Mouse (Mus musculus) limb, embryonic 11.5 days (tissue): ENCODE measurements around the gene Selenof. TPM values are rescaled to one million over a fixed set of nuclear protein-coding genes. Genes with fewer than 3 reads are reported as not detected.

Experiments
- ATAC-seq: fragments of 200-750 bp; cut with Nextera tagmentation; 2 replicates; pipeline ENCODE4 v1.8.0; 2017; ENCODE audit warnings: low read depth; ENCODE audit not compliant: insufficient number of reproducible peaks, low FRiP score, low TSS enrichment
- DNase-seq: peaks from one replicate; pipeline ENCODE4 v3.0.0-alpha.2; 2015; ENCODE audit warnings: low spot score
- H3K27ac ChIP-seq: fragments of 300-500 bp; sonication (generic); replicated peaks from 2 replicates; pipeline ENCODE4 v1.5.1; 2014; ENCODE audit warnings: low read depth, mild to moderate bottlenecking, low read length
- H3K27me3 ChIP-seq: fragments of 300-500 bp; sonication (generic); 2 replicates; pipeline ENCODE4 v1.6.1; 2014; ENCODE audit warnings: mild to moderate bottlenecking, low read length, mixed read lengths; ENCODE audit not compliant: control insufficient read depth, insufficient read depth
- H3K36me3 ChIP-seq: fragments of 300-500 bp; sonication (generic); 2 replicates; pipeline ENCODE4 v1.6.1; 2014; ENCODE audit warnings: mild to moderate bottlenecking, low read length, moderate library complexity, mixed read lengths; ENCODE audit not compliant: control insufficient read depth, insufficient read depth
- H3K4me1 ChIP-seq: fragments of 300-500 bp; sonication (generic); 2 replicates; pipeline ENCODE4 v1.6.1; 2014; ENCODE audit warnings: low read length, mixed read lengths; ENCODE audit not compliant: control insufficient read depth, insufficient read depth
- H3K4me2 ChIP-seq: fragments of 300-500 bp; sonication (generic); 2 replicates; pipeline ENCODE4 v1.6.1; 2014; ENCODE audit warnings: low read depth, mild to moderate bottlenecking, moderate library complexity; ENCODE audit not compliant: severe bottlenecking
- H3K4me3 ChIP-seq: fragments of 300-500 bp; sonication (generic); 2 replicates; pipeline ENCODE4 v1.5.1; 2014; ENCODE audit warnings: low read depth, low read length
- H3K9ac ChIP-seq: fragments of 300-500 bp; sonication (generic); 2 replicates; pipeline ENCODE4 v1.6.1; 2014; ENCODE audit warnings: mild to moderate bottlenecking, low read length
- H3K9me3 ChIP-seq: fragments of 300-500 bp; sonication (generic); 2 replicates; pipeline ENCODE4 v1.6.1; 2016; ENCODE audit warnings: low read length; ENCODE audit not compliant: control insufficient read depth
- WGBS: fragments of 180-500 bp; shearing (Covaris S2); extraction: QIAGEN DNeasy Blood & Tissue Kit; methylation state at CpG from one replicate; pipeline ENCODE4 v1.1.7; 2014; 5-methylcytosine and 5-hydroxymethylcytosine counted together
- polyA plus RNA-seq: library from polyadenylated mRNA; unstranded; fragments of >200 nt; fragmentation: Nextera tagmentation; extraction: Ambion mirVana; gene quantifications from 2 replicates; pipeline ENCODE4 v1.2.1, GENCODE M21; 2014

Selenof gene
- polyA plus RNA-seq, 1 experiment from 2014 or later = 386 TPM

DNA sequence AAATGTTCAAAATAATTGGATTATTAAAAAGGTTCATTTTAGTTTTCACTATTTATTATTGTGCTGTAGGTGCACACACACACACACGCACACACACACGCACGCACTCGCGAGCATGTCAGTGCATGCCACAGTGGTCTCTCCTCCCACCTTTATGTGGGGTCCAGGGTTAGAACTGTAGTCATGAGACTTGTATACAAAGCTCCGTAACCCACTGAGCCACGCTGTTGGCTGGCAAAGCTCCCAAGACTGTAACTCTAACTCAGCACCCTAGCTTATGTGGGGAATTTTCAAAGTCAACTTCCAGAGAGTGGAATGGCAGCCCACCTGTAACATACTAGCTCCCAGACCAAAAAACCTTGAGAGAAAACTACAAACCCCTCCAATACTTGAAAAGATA, 25.0 kb upstream of the Selenof start:
- H3K4me2 ChIP-seq = no peak overlapping the region
- no peaks in the 10 kb centered on the region for H3K27me3 ChIP-seq
- H3K9me3 ChIP-seq = no peaks in the 10 kb centered on the region
- WGBS = 93% methylated on average over 7 of the region's 7 CpGs
- H3K27ac ChIP-seq = no peak overlapping the region
- DNase-seq (no peak), ATAC-seq (no peak)
- H3K36me3 ChIP-seq = no peaks in the 10 kb centered on the region
- no peak overlapping the region for H3K4me3 ChIP-seq
- no peak overlapping the region for H3K9ac ChIP-seq
- no peaks in the 10 kb centered on the region for H3K4me1 ChIP-seq

GRCm38 (mm10) chr3:144545832-144546231, 24.3 kb upstream of the Selenof start:
- WGBS = 62% methylated on average over 4 of the region's 4 CpGs
- ATAC-seq = no peak

GRCm38 (mm10) chr3:144546490-144546889, 23.6 kb upstream of the Selenof start:
- 64% methylated on average over 4 of the region's 4 CpGs for WGBS
- H3K36me3 ChIP-seq = no peaks in the 10 kb centered on the region
- DNase-seq (no peak), ATAC-seq (no peak)
- H3K9ac ChIP-seq = no peak overlapping the region
- no peaks in the 10 kb centered on the region for H3K4me1 ChIP-seq
- H3K27ac ChIP-seq = no peak overlapping the region
- no peaks in the 10 kb centered on the region for H3K27me3 ChIP-seq
- H3K9me3 ChIP-seq = no peaks in the 10 kb centered on the region
- no peak overlapping the region for H3K4me2 ChIP-seq
- no peak overlapping the region for H3K4me3 ChIP-seq

More at GRCm38 (mm10) chr3:144545832-144546231, 24.3 kb upstream of the Selenof start:
- no peaks in the 10 kb centered on the region for H3K4me1 ChIP-seq
- H3K4me3 ChIP-seq = no peak overlapping the region
- no peak overlapping the region for H3K9ac ChIP-seq
- H3K27ac ChIP-seq = no peak overlapping the region
- H3K27me3 ChIP-seq = no peaks in the 10 kb centered on the region
- no peaks in the 10 kb centered on the region for H3K36me3 ChIP-seq
- DNase-seq = no peak
- H3K9me3 ChIP-seq = no peaks in the 10 kb centered on the region
- no peak overlapping the region for H3K4me2 ChIP-seq

- Histone ChIP-seq H3K4me2 (no peak overlapping the region), H3K27me3 (no peaks in the 10 kb centered on the region), H3K4me3 (no peak overlapping the region), H3K9ac (no peak overlapping the region), H3K9me3 (no peaks in the 10 kb centered on the region), H3K36me3 (no peaks in the 10 kb centered on the region), H3K4me1 (no peaks in the 10 kb centered on the region), H3K27ac (no peak overlapping the region)
- DNase-seq (no peak), ATAC-seq (no peak)
- 92% methylated on average over 7 of the region's 7 CpGs for WGBS
These were observed 21.8 kb upstream of the Selenof start for GRCm38 (mm10) chr3:144548186-144548845.

DNA sequence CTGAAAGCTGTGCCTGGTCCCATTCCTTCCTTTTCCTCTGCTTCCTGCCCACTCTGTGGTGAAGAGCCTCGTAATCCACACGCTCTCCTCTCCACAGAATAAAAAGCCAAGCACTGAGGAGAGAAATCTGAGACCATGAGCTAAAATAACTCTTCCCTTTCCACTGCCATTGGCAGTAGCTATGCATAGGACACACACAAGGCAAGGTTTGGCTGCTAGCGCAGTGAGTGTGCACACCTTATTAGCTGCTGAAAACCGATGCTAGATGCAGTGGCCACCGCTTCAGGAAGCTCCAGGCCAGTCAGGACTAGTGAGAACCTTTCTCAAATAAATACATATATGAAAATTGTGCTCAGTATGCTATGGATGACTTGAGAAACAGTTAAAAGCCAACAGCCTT, 20.1 kb upstream of the Selenof start:
- no peaks in the 10 kb centered on the region for H3K27me3 ChIP-seq
- no peak overlapping the region for H3K4me2 ChIP-seq
- no peak overlapping the region for H3K27ac ChIP-seq
- ATAC-seq (no peak), DNase-seq (no peak)
- no peaks in the 10 kb centered on the region for H3K36me3 ChIP-seq
- no peak overlapping the region for H3K4me3 ChIP-seq
- H3K4me1 ChIP-seq = no peaks in the 10 kb centered on the region
- no peak overlapping the region for H3K9ac ChIP-seq
- H3K9me3 ChIP-seq = no peaks in the 10 kb centered on the region
- 93% methylated on average over 5 of the region's 5 CpGs for WGBS

DNA sequence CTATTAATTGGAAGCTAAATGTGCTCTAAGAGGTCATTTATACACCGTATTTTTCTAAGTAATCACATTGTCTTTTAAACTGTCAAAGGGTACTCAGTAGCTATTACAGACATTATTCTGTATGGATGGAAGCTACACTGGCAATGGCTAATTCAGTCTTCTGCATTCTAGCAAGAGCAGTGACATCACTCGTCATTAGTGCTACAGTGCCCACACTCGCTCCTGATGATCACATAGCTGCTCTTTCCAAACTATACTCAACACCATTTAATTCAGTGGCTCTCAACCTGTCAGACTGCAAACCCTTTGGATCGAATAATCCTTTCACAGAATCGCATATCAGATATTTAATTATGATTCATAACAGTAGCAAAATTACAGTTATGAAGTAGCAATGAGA, 19.4 kb upstream of the Selenof start:
- no peak overlapping the region for H3K27ac ChIP-seq
- ATAC-seq = no peak
- H3K36me3 ChIP-seq = no peaks in the 10 kb centered on the region

GRCm38 (mm10) chr3:144551416-144551815, 18.7 kb upstream of the Selenof start:
- ATAC-seq (no peak), DNase-seq (no peak)
- Histone ChIP-seq H3K4me2 (no peak overlapping the region), H3K9me3 (no peaks in the 10 kb centered on the region), H3K9ac (no peak overlapping the region), H3K4me1 (no peaks in the 10 kb centered on the region), H3K27me3 (no peaks in the 10 kb centered on the region), H3K27ac (no peak overlapping the region), H3K36me3 (no peaks in the 10 kb centered on the region), H3K4me3 (no peak overlapping the region)
- WGBS = 78% methylated on average over 4 of the region's 4 CpGs

More for the DNA sequence above, 19.4 kb upstream of the Selenof start:
- Histone ChIP-seq H3K4me2 (no peak overlapping the region), H3K4me1 (no peaks in the 10 kb centered on the region), H3K27me3 (no peaks in the 10 kb centered on the region), H3K9ac (no peak overlapping the region), H3K9me3 (no peaks in the 10 kb centered on the region), H3K4me3 (no peak overlapping the region)
- 90% methylated on average over 5 of the region's 5 CpGs for WGBS
- no peak for DNase-seq

DNA sequence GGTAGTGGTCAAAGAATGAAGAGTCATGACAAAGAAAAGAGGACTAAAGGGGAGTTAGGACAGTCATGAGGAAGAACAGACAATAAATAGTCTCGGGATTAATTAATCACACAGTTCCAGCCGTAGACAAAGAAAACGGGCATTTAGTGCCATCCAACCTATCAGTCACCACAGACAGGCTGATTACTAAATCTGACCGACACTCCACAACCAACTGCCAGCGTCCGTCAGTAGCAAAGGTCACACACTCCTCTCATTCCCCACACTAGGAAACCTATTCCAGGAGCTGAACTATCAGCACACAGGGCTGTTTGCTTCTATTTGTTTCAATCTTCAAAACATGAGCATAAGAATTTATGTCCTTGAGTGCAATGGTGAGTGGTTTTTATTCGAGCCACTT, 16.2 kb upstream of the Selenof start:
- H3K36me3 ChIP-seq = no peaks in the 10 kb centered on the region

GRCm38 (mm10) chr3:144554503-144554902, 15.6 kb upstream of the Selenof start:
- ATAC-seq (no peak), DNase-seq (no peak)
- H3K36me3 ChIP-seq = no peaks in the 10 kb centered on the region
- H3K4me3 ChIP-seq = no peak overlapping the region
- no peaks in the 10 kb centered on the region for H3K9me3 ChIP-seq
- H3K27ac ChIP-seq = no peak overlapping the region
- H3K9ac ChIP-seq = no peak overlapping the region
- H3K4me1 ChIP-seq = peaks cover 11% of the 10 kb centered on the region
- no peaks in the 10 kb centered on the region for H3K27me3 ChIP-seq
- H3K4me2 ChIP-seq = no peak overlapping the region
- 74% methylated on average over 9 of the region's 9 CpGs for WGBS

More for the DNA sequence above, 16.2 kb upstream of the Selenof start:
- Histone ChIP-seq H3K4me3 (no peak overlapping the region), H3K4me2 (no peak overlapping the region), H3K9ac (no peak overlapping the region), H3K9me3 (no peaks in the 10 kb centered on the region), H3K4me1 (peaks cover 9% of the 10 kb centered on the region), H3K27ac (no peak overlapping the region), H3K27me3 (no peaks in the 10 kb centered on the region)
- 62% methylated on average over 7 of the region's 7 CpGs for WGBS
- ATAC-seq (no peak), DNase-seq (no peak)
